Mouse (Mus musculus): ENCODE data around the gene Dnajb11. TPM values are rescaled to one million over a fixed set of nuclear protein-coding genes. Genes with fewer than 3 reads are reported as not detected.

The Dnajb11 gene
- polyA plus RNA-seq, 1 experiment = 44.8 TPM

- TF ChIP-seq CTCF (IDR thresholded peaks at IDR 0.05; ENCODE audit: borderline replicate concordance, insufficient read depth, low read depth, low read length) (no peak), POLR2A (IDR thresholded peaks at IDR 0.05; ENCODE audit: borderline replicate concordance, insufficient read depth, low read length) (no peak)
- WGBS = 17% methylated on average over 5 of the region's 5 CpGs
- DNase-seq = no peak
- Histone ChIP-seq H3K27me3 (ENCODE audit: control insufficient read depth, insufficient read depth, low read length) (no peaks in the 10 kb centered on the region), H3K4me1 (ENCODE audit: control insufficient read depth, insufficient read depth, low read length) (no peaks in the 10 kb centered on the region), H3K4me3 (replicated peaks; ENCODE audit: insufficient read depth, low read depth, low read length) (no peak overlapping the region), H3K27ac (ENCODE audit: insufficient read depth, low read length) (no peak overlapping the region)
These were observed 41.7 kb downstream of the Dnajb11 start for GRCm38 (mm10) chr16:22899346-22899745.

- Histone ChIP-seq H3K4me3 (replicated peaks; ENCODE audit: insufficient read depth, low read depth, low read length) (no peak overlapping the region), H3K4me1 (ENCODE audit: control insufficient read depth, insufficient read depth, low read length) (no peaks in the 10 kb centered on the region), H3K27me3 (ENCODE audit: control insufficient read depth, insufficient read depth, low read length) (no peaks in the 10 kb centered on the region), H3K27ac (ENCODE audit: insufficient read depth, low read length) (no peak overlapping the region)
- TF ChIP-seq CTCF (IDR thresholded peaks at IDR 0.05; ENCODE audit: borderline replicate concordance, insufficient read depth, low read depth, low read length) = no peak
- no peak for TF ChIP-seq POLR2A (IDR thresholded peaks at IDR 0.05; ENCODE audit: borderline replicate concordance, insufficient read depth, low read length)
- 87% methylated on average over 10 of the region's 10 CpGs for WGBS
- DNase-seq = no peak
These were observed 42.4 kb downstream of the Dnajb11 start for GRCm38 (mm10) chr16:22899866-22900570.

GRCm38 (mm10) chr16:22901326-22901725 lies 43.7 kb downstream of the Dnajb11 start:
- Histone ChIP-seq H3K4me3 (replicated peaks; ENCODE audit: insufficient read depth, low read depth, low read length) (no peak overlapping the region), H3K27ac (ENCODE audit: insufficient read depth, low read length) (no peak overlapping the region), H3K4me1 (ENCODE audit: control insufficient read depth, insufficient read depth, low read length) (no peaks in the 10 kb centered on the region), H3K27me3 (ENCODE audit: control insufficient read depth, insufficient read depth, low read length) (no peaks in the 10 kb centered on the region)
- no peak for DNase-seq
- TF ChIP-seq POLR2A (IDR thresholded peaks at IDR 0.05; ENCODE audit: borderline replicate concordance, insufficient read depth, low read length) (no peak), CTCF (IDR thresholded peaks at IDR 0.05; ENCODE audit: borderline replicate concordance, insufficient read depth, low read depth, low read length) (no peak)
- WGBS = 87% methylated on average over 3 of the region's 3 CpGs

- Histone ChIP-seq H3K27me3 (ENCODE audit: control insufficient read depth, insufficient read depth, low read length) (no peaks in the 10 kb centered on the region), H3K4me3 (replicated peaks; ENCODE audit: insufficient read depth, low read depth, low read length) (no peak overlapping the region), H3K27ac (ENCODE audit: insufficient read depth, low read length) (no peak overlapping the region), H3K4me1 (ENCODE audit: control insufficient read depth, insufficient read depth, low read length) (no peaks in the 10 kb centered on the region)
- WGBS = 91% methylated on average over 6 of the region's 6 CpGs
- no peak for TF ChIP-seq POLR2A (IDR thresholded peaks at IDR 0.05; ENCODE audit: borderline replicate concordance, insufficient read depth, low read length)
- TF ChIP-seq CTCF (IDR thresholded peaks at IDR 0.05; ENCODE audit: borderline replicate concordance, insufficient read depth, low read depth, low read length) = no peak
- no peak for DNase-seq
These were observed 51.6 kb downstream of the Dnajb11 start for GRCm38 (mm10) chr16:22909290-22909689.

GRCm38 (mm10) chr16:22911986-22912385 lies 54.3 kb downstream of the Dnajb11 start:
- no peak for DNase-seq
- no peak for TF ChIP-seq CTCF (IDR thresholded peaks at IDR 0.05; ENCODE audit: borderline replicate concordance, insufficient read depth, low read depth, low read length)
- TF ChIP-seq POLR2A (IDR thresholded peaks at IDR 0.05; ENCODE audit: borderline replicate concordance, insufficient read depth, low read length) = no peak
- 55% methylated on average over 3 of the region's 3 CpGs for WGBS
- Histone ChIP-seq H3K4me3 (replicated peaks; ENCODE audit: insufficient read depth, low read depth, low read length) (no peak overlapping the region), H3K4me1 (ENCODE audit: control insufficient read depth, insufficient read depth, low read length) (no peaks in the 10 kb centered on the region), H3K27me3 (ENCODE audit: control insufficient read depth, insufficient read depth, low read length) (no peaks in the 10 kb centered on the region), H3K27ac (ENCODE audit: insufficient read depth, low read length) (no peak overlapping the region)

- H3K4me3 ChIP-seq (replicated peaks; ENCODE audit: insufficient read depth, low read depth, low read length) = no peak overlapping the region
- no peak overlapping the region for H3K27ac ChIP-seq (ENCODE audit: insufficient read depth, low read length)
- no peak for TF ChIP-seq CTCF (IDR thresholded peaks at IDR 0.05; ENCODE audit: borderline replicate concordance, insufficient read depth, low read depth, low read length)
- TF ChIP-seq POLR2A (IDR thresholded peaks at IDR 0.05; ENCODE audit: borderline replicate concordance, insufficient read depth, low read length) = no peak
- H3K4me1 ChIP-seq (ENCODE audit: control insufficient read depth, insufficient read depth, low read length) = no peaks in the 10 kb centered on the region
- DNase-seq = no peak
- 85% methylated on average over 6 of the region's 6 CpGs for WGBS
- no peaks in the 10 kb centered on the region for H3K27me3 ChIP-seq (ENCODE audit: control insufficient read depth, insufficient read depth, low read length)
These were observed 55.2 kb downstream of the Dnajb11 start for GRCm38 (mm10) chr16:22912886-22913285.

GRCm38 (mm10) chr16:22914276-22914675 lies 56.6 kb downstream of the Dnajb11 start:
- no peaks in the 10 kb centered on the region for H3K27me3 ChIP-seq (ENCODE audit: control insufficient read depth, insufficient read depth, low read length)
- no peak for DNase-seq
- H3K27ac ChIP-seq (ENCODE audit: insufficient read depth, low read length) = no peak overlapping the region
- H3K4me3 ChIP-seq (replicated peaks; ENCODE audit: insufficient read depth, low read depth, low read length) = no peak overlapping the region
- no peaks in the 10 kb centered on the region for H3K4me1 ChIP-seq (ENCODE audit: control insufficient read depth, insufficient read depth, low read length)
- TF ChIP-seq CTCF (IDR thresholded peaks at IDR 0.05; ENCODE audit: borderline replicate concordance, insufficient read depth, low read depth, low read length) (no peak), POLR2A (IDR thresholded peaks at IDR 0.05; ENCODE audit: borderline replicate concordance, insufficient read depth, low read length) (no peak)

GRCm38 (mm10) chr16:22918034-22918433 lies 60.4 kb downstream of the Dnajb11 start, which contains the start of gene Fetub:
TSS of gene Fetub (plus strand) at chr16:22918334.
- WGBS = 94% methylated on average over 5 of the region's 5 CpGs
- Histone ChIP-seq H3K4me3 (replicated peaks; ENCODE audit: insufficient read depth, low read depth, low read length) (no peak within 1 kb of the TSS), H3K4me1 (ENCODE audit: control insufficient read depth, insufficient read depth, low read length) (no peaks in the 10 kb centered on the region), H3K27ac (ENCODE audit: insufficient read depth, low read length) (no peak within 1 kb of the TSS), H3K27me3 (ENCODE audit: control insufficient read depth, insufficient read depth, low read length) (no peaks in the 10 kb centered on the region)
- TF ChIP-seq POLR2A (IDR thresholded peaks at IDR 0.05; ENCODE audit: borderline replicate concordance, insufficient read depth, low read length) (no peak), CTCF (IDR thresholded peaks at IDR 0.05; ENCODE audit: borderline replicate concordance, insufficient read depth, low read depth, low read length) (no peak)
- DNase-seq = no peak

Measured in cerebellum, adult 2 months (tissue).